Mouse (Mus musculus): Measurements from ENCODE around the gene Ilf3. TPM values are rescaled to one million over a fixed set of nuclear protein-coding genes. Genes with fewer than 3 reads are reported as not detected.

Gene Ilf3
- total and polyA plus RNA-seq, 3 experiments, result 22.6 to 29.0 (median 27.7) TPM

DNA sequence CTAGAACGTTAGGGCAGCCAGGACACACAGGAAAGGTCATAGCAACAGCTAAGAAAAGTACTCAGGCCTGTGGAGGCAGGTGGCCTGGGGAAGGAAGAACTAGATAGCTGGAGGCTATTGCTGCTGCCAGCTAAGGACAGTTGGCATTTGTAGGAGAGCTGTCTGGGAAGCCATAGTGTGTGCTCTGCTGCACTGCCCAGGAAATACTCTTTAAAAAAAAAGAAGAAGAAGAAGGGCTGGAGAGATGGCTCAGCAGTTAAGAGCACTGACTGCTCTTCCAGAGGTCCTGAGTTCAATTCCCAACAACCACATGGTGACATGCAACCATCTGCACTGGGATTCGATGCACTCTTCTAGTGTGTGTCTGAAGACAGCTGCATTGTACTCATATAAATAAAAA lies 85.8 kb downstream of the Ilf3 start:
- Histone ChIP-seq H3K36me3 (ENCODE audit: control insufficient read depth, insufficient read depth, low read length) (peaks cover 3% of the 10 kb centered on the region), H3K27me3 (ENCODE audit: control insufficient read depth, insufficient read depth, low read length) (no peaks in the 10 kb centered on the region), H3K4me3 (no peak overlapping the region), H3K9ac (ENCODE audit: low read depth, low read length) (no peak overlapping the region), H3K4me1 (ENCODE audit: control insufficient read depth, insufficient read depth, low read length) (peaks cover 51% of the 10 kb centered on the region), H3K27ac (peak overlapping the region; percentile 75; the same call in 1 of the 2 replicates), H3K79me2 (replicated peaks; ENCODE audit: control insufficient read depth, insufficient read depth, low read length) (peaks cover 2% of the 10 kb centered on the region)
- DNase-seq, result no peak
- intact Hi-C loops (cut with DNase I), result no loop called here
- WGBS, result 56% methylated on average over 2 of the region's 2 CpGs
- TF ChIP-seq CTCF (IDR thresholded peaks at IDR 0.05), result no peak
- TF ChIP-seq EP300 (IDR thresholded peaks at IDR 0.05; ENCODE audit: insufficient read depth, low read depth, low read length), result no peak
- TF ChIP-seq POLR2A (IDR thresholded peaks at IDR 0.05; ENCODE audit: insufficient read depth, low read depth, low read length), result no peak

DNA sequence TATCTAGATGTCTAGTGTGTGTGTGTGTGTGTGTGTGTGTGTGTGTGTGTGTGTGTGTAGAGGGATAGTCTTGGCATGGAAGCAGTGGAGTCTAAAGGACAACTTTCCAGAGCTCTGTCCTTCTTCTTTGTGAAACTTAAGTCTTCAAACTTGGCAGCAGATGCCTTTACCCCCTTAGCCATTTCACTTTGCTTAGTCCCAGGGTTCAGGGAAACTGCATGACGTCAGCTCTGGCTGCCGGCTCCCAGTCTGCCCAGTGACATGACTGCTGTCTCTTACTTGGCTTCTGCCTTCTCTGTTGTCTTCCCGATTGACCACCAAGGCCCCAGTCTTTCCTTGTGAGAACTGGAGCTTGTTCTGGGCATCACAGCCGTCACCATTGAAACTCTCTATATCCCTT lies 86.9 kb downstream of the Ilf3 start:
- Histone ChIP-seq H3K27ac (no peak overlapping the region; the same call in 1 of the 2 replicates), H3K9ac (ENCODE audit: low read depth, low read length) (no peak overlapping the region), H3K27me3 (ENCODE audit: control insufficient read depth, insufficient read depth, low read length) (no peaks in the 10 kb centered on the region), H3K79me2 (replicated peaks; ENCODE audit: control insufficient read depth, insufficient read depth, low read length) (peaks cover 5% of the 10 kb centered on the region), H3K36me3 (ENCODE audit: control insufficient read depth, insufficient read depth, low read length) (peaks cover 3% of the 10 kb centered on the region), H3K4me3 (no peak overlapping the region), H3K4me1 (ENCODE audit: control insufficient read depth, insufficient read depth, low read length) (peaks cover 50% of the 10 kb centered on the region)
- no peak for TF ChIP-seq CTCF (IDR thresholded peaks at IDR 0.05)
- TF ChIP-seq EP300 (IDR thresholded peaks at IDR 0.05; ENCODE audit: insufficient read depth, low read depth, low read length), result no peak
- TF ChIP-seq POLR2A (IDR thresholded peaks at IDR 0.05; ENCODE audit: insufficient read depth, low read depth, low read length), result no peak
- WGBS, result 45% methylated on average over 4 of the region's 4 CpGs
- DNase-seq, result no peak
- intact Hi-C loops (cut with DNase I), result no loop called here

Other genes with a start within 250 kb of the Ilf3 start
- gene Tyk2, start 236.6 kb upstream of the Ilf3 start, total RNA-seq (2021), result 1 to 10 TPM; 7.3 to 8.1 TPM
- 13.5 and 13.7 TPM in 2 replicates for gene Tyk2, start 236.6 kb upstream of the Ilf3 start, polyA plus RNA-seq (2012; rRNA removed)
- gene Cdc37, start 217.9 kb upstream of the Ilf3 start, total RNA-seq (2021), result 100 to 1,000 TPM; 150 to 162 TPM
- 62.3 and 96.1 TPM in 2 replicates for gene Cdc37, start 217.9 kb upstream of the Ilf3 start, polyA plus RNA-seq (2012; rRNA removed)
- gene Pde4a, start 202.2 kb upstream of the Ilf3 start, total RNA-seq (2021), result 10 to 100 TPM; 58.9 to 60.0 TPM
- 57.2 and 68.9 TPM in 2 replicates for gene Pde4a, start 202.2 kb upstream of the Ilf3 start, polyA plus RNA-seq (2012; rRNA removed)
- 10 to 100 TPM; 37.6 to 47.2 TPM for gene Keap1, start 128.5 kb upstream of the Ilf3 start, total RNA-seq (2021)
- gene Keap1, start 128.5 kb upstream of the Ilf3 start, polyA plus RNA-seq (2012; rRNA removed), result 40.4 and 46.0 TPM in 2 replicates
- 1 to 10 TPM; 1.2 to 1.3 TPM for gene S1pr5, start 119.4 kb upstream of the Ilf3 start, total RNA-seq (2021)
- gene S1pr5, start 119.4 kb upstream of the Ilf3 start, polyA plus RNA-seq (2012; rRNA removed), result 0.73 and 1.5 TPM in 2 replicates
- 100 to 1,000 TPM in 1 of 2 experiments, 10 to 100 TPM in 1; 88.7 to 100 TPM for gene Atg4d, start 102.6 kb upstream of the Ilf3 start, total RNA-seq (2021)
- 60.8 and 72.6 TPM in 2 replicates for gene Atg4d, start 102.6 kb upstream of the Ilf3 start, polyA plus RNA-seq (2012; rRNA removed)
- gene Kri1, start 79.9 kb upstream of the Ilf3 start, total RNA-seq (2021), result 10 to 100 TPM; 16.3 to 16.8 TPM
- 10.5 and 12.8 TPM in 2 replicates for gene Kri1, start 79.9 kb upstream of the Ilf3 start, polyA plus RNA-seq (2012; rRNA removed)
- gene Cdkn2d, start 76.5 kb upstream of the Ilf3 start, total RNA-seq (2021), result 10 to 100 TPM; 11.3 to 15.0 TPM
- gene Cdkn2d, start 76.5 kb upstream of the Ilf3 start, polyA plus RNA-seq (2012; rRNA removed), result 25.0 and 32.9 TPM in 2 replicates
- gene Ap1m2, start 55.5 kb upstream of the Ilf3 start, total RNA-seq (2021), result not detected
- gene Ap1m2, start 55.5 kb upstream of the Ilf3 start, polyA plus RNA-seq (2012; rRNA removed), result 1.0 TPM in 1 of 2 replicates, not detected in the other
- 10 to 100 TPM; 77.0 to 89.5 TPM for gene Slc44a2, start 47.2 kb upstream of the Ilf3 start, total RNA-seq (2021)
- gene Slc44a2, start 47.2 kb upstream of the Ilf3 start, polyA plus RNA-seq (2012; rRNA removed), result 86.8 and 148 TPM in 2 replicates
- gene Qtrt1, start 44.0 kb downstream of the Ilf3 start, total RNA-seq (2021), result 1 to 10 TPM; 8.3 to 8.5 TPM
- 19.2 and 20.8 TPM in 2 replicates for gene Qtrt1, start 44.0 kb downstream of the Ilf3 start, polyA plus RNA-seq (2012; rRNA removed)
- gene Dnm2, start 57.0 kb downstream of the Ilf3 start, total RNA-seq (2021), result 10 to 100 TPM; 63.9 to 64.8 TPM
- 52.1 and 68.2 TPM in 2 replicates for gene Dnm2, start 57.0 kb downstream of the Ilf3 start, polyA plus RNA-seq (2012; rRNA removed)
- gene Tmed1, start 142.4 kb downstream of the Ilf3 start, total RNA-seq (2021), result 10 to 100 TPM; 40.9 to 47.2 TPM
- gene Tmed1, start 142.4 kb downstream of the Ilf3 start, polyA plus RNA-seq (2012; rRNA removed), result 48.1 and 58.9 TPM in 2 replicates
- gene AB124611, start 158.3 kb downstream of the Ilf3 start, total RNA-seq (2021), result 1 to 10 TPM; 1.4 to 2.4 TPM
- gene AB124611, start 158.3 kb downstream of the Ilf3 start, polyA plus RNA-seq (2012; rRNA removed), result 1.5 TPM in 2 replicates
- gene Carm1, start 179.0 kb downstream of the Ilf3 start, total RNA-seq (2021), result 10 to 100 TPM; 61.5 to 66.5 TPM
- 65.4 and 77.6 TPM in 2 replicates for gene Carm1, start 179.0 kb downstream of the Ilf3 start, polyA plus RNA-seq (2012; rRNA removed)
- 10 to 100 TPM; 55.2 to 63.8 TPM for gene Timm29, start 224.9 kb downstream of the Ilf3 start, total RNA-seq (2021)
- gene Timm29, start 224.9 kb downstream of the Ilf3 start, polyA plus RNA-seq (2012; rRNA removed), result 35.2 and 58.6 TPM in 2 replicates
- gene Yipf2, start 225.0 kb downstream of the Ilf3 start, total RNA-seq (2021), result 1 to 10 TPM; 6.4 to 8.0 TPM
- gene Yipf2, start 225.0 kb downstream of the Ilf3 start, polyA plus RNA-seq (2012; rRNA removed), result 11.2 and 12.5 TPM in 2 replicates
- gene Smarca4, start 248.3 kb downstream of the Ilf3 start, total RNA-seq (2021), result 10 to 100 TPM; 43.5 to 47.0 TPM
- 21.5 and 26.5 TPM in 2 replicates for gene Smarca4, start 248.3 kb downstream of the Ilf3 start, polyA plus RNA-seq (2012; rRNA removed)

Measured in heart, adult 2 months (tissue).